Mouse (Mus musculus) olfactory bulb, adult 2 months (tissue): ENCODE data around the gene Atp8a2. TPM values are rescaled to one million over a fixed set of nuclear protein-coding genes. Genes with fewer than 3 reads are reported as not detected.

Source experiments
- H3K27ac ChIP-seq: fragments of 200-500 bp; 2 replicates; pipeline ENCODE4 v1.5.1; 2012; ENCODE audit warnings: low read depth, low read length; ENCODE audit not compliant: insufficient read depth
- H3K4me1 ChIP-seq: fragments of 200-500 bp; 2 replicates; pipeline ENCODE4 v1.6.1; 2012; ENCODE audit warnings: low read length; ENCODE audit not compliant: control insufficient read depth, insufficient read depth
- H3K4me3 ChIP-seq: fragments of 200-500 bp; 2 replicates; pipeline ENCODE4 v1.5.1; 2012; ENCODE audit warnings: mild to moderate bottlenecking, low read depth, low read length, moderate library complexity; ENCODE audit not compliant: insufficient read depth
- CTCF ChIP-seq: fragments of 200-500 bp; IDR thresholded peaks from 2 replicates; pipeline ENCODE4 v1.5.1; 2012; ENCODE audit warnings: low read depth, mild to moderate bottlenecking, low read length, moderate library complexity; ENCODE audit not compliant: insufficient read depth
- POLR2A ChIP-seq: fragments of 200-500 bp; IDR thresholded peaks from 2 replicates; pipeline ENCODE4 v1.6.1; 2012; ENCODE audit warnings: mild to moderate bottlenecking, low read depth, low read length, moderate library complexity; ENCODE audit not compliant: insufficient read depth
- WGBS: fragments of 180-500 bp; shearing (Covaris S2); methylation state at CpG from one replicate; pipeline ENCODE4 v1.1.7; 2018; 5-methylcytosine and 5-hydroxymethylcytosine counted together
- polyA plus RNA-seq: library from polyadenylated mRNA; stranded (reverse); fragments of >200 nt; gene quantifications from 2 replicates; pipeline ENCODE4 v1.2.4, GENCODE M21; 2012; ENCODE audit warnings: low replicate concordance; ENCODE audit not compliant: missing spikeins, insufficient read depth, insufficient read length

Gene Atp8a2
- polyA plus RNA-seq, 1 experiment: not detected

DNA sequence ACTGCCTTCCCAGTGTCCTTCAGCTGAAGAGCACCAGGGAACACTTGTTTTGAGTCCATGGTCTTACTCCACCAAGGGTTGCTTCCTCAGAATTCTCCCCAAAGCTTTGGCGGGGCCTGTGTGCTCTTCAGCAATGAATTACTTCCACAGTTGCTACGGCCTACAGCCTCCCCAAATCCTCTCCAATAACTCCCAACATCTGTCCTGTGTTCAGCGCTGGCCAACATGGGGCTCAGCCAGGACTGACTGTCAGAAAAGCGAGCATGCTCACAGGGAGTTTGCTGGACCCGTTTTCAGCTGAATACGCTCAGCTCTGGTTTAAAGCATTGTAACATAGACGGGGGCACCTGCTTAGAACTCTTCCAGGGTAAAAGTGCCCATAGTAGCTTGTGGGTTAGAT, 489.0 kb downstream of the Atp8a2 start:
- no peak overlapping the region for H3K4me3 ChIP-seq
- TF ChIP-seq POLR2A: no peak
- WGBS: 77% methylated on average over 7 of the region's 7 CpGs
- no peak overlapping the region for H3K27ac ChIP-seq
- no peaks in the 10 kb centered on the region for H3K4me1 ChIP-seq

DNA sequence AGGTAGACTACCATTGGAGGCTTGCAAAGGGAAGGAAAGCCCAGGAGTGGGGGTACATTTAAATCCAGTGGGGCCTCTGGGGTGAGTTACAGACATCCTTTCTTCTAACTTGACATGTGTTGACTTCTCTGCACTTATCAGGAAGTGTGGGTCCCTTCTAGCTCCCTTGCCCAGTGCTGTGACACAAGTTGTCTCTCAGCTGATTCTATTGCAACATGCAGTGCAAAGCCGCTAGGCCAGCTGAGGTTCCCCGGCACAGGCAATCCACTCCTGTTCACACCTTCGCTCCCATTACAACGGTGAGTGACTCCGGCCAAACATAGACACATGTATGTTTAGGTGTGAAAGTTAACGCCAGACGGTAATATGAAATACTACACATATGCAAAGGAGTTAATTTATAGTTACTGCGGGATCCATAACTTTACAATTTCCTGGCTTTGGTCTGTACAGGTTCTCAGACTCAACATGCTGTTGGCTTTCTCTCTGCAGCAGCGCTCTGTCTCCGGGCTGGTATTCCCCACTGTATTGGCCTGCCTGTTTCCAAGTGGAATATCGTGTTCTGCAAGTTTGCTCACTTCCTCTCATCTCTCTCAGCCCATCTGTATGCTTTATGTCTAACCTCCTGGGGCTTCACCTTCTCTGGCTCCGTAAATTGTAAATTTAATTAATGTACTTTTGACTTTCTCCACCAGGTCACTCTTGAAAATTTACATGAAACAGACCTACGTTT, 491.5 kb downstream of the Atp8a2 start:
- no peak overlapping the region for H3K4me3 ChIP-seq
- WGBS: 92% methylated on average over 13 of the region's 13 CpGs
- TF ChIP-seq CTCF (no peak), POLR2A (no peak)
- H3K4me1 ChIP-seq: no peaks in the 10 kb centered on the region
- no peak overlapping the region for H3K27ac ChIP-seq

DNA sequence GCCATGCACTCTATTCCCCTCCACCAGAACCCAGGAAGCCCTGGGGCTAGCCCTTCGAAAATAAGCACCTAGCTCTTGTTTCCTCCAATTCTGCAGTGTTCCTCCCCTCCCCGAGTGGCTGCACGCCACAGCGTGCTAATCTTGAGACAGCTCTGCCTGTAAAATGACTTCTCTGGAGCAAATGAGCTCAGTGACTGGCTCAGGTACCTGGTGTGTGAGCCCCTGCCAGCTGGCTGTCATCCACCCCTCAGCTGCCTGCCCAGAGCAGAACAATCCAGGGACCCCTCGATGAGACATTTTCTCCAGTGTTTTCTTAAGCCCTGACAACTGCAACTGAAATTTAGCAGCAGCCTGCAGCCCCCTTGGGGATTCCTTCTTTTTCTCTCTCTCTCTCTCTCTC, 495.5 kb downstream of the Atp8a2 start:
- WGBS: 39% methylated on average over 5 of the region's 5 CpGs
- no peaks in the 10 kb centered on the region for H3K4me1 ChIP-seq
- no peak overlapping the region for H3K4me3 ChIP-seq
- TF ChIP-seq CTCF (no peak), POLR2A (no peak)
- no peak overlapping the region for H3K27ac ChIP-seq

DNA sequence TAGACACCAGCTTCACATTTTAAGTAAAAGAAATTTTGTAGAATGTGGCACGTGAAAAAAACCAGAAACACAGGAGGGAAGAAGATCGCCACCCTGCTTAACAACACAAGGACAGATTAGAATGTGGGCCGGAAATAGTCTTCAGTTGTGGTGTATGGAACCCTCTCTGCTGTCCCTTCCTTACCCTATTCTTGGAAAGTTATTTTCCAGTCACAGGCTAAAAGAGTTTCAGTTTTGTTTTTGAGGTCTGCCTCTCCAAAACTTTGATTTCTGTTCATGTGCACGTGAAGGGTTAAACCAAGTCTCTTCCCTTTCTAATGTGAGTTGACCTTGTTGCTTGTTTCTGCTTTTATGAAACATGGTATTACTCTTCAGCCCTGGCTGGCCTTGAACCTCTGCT, 501.8 kb downstream of the Atp8a2 start:
- 94% methylated on average over 4 of the region's 4 CpGs for WGBS
- Histone ChIP-seq H3K4me1 (no peaks in the 10 kb centered on the region), H3K4me3 (no peak overlapping the region), H3K27ac (no peak overlapping the region)
- TF ChIP-seq CTCF (no peak), POLR2A (no peak)

DNA sequence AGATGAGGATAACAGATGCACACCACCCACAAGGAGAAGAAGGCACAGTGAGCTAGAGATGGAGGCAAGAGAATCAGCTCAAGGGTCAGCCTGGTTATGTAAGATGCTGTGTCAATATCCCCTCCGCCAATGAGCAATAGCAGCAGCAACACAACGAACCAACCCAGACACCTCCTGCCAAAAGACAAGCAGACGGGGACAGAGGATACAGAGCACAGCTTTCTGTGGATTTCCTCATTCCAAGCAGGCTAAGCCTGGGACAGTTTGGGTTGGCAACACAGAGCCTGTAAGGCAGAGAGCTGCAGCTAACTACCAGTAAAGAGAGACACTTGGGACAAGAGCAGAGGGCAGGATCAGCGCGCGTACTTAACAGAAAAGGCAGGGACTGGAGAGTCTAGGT, 504.8 kb downstream of the Atp8a2 start:
- no peak overlapping the region for H3K4me3 ChIP-seq
- H3K27ac ChIP-seq: no peak overlapping the region
- H3K4me1 ChIP-seq: no peaks in the 10 kb centered on the region
- no peak for TF ChIP-seq POLR2A
- no peak for TF ChIP-seq CTCF
- WGBS: 86% methylated on average over 6 of the region's 6 CpGs

DNA sequence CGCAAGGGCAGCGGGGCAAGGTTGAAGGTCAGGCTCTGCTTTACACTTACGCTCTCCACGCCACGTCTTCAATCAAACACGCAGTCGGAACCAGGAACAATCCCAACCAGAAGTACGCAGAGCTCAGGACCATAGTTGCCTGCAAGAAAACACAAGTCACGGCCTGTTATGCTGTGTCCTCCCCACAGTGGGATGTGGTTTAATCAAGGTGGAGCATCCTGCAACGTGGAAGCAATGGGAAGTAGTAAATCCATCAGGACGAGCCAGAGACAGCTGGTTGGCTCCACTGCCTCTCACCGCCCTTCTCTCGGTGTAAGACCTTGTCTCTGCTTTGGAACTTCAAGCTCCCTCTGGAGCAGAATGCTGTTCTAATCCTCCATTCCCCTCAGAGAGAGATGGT, 505.6 kb downstream of the Atp8a2 start:
- 91% methylated on average over 13 of the region's 13 CpGs for WGBS
- TF ChIP-seq POLR2A: no peak
- TF ChIP-seq CTCF: no peak
- Histone ChIP-seq H3K4me3 (no peak overlapping the region), H3K27ac (no peak overlapping the region), H3K4me1 (no peaks in the 10 kb centered on the region)

DNA sequence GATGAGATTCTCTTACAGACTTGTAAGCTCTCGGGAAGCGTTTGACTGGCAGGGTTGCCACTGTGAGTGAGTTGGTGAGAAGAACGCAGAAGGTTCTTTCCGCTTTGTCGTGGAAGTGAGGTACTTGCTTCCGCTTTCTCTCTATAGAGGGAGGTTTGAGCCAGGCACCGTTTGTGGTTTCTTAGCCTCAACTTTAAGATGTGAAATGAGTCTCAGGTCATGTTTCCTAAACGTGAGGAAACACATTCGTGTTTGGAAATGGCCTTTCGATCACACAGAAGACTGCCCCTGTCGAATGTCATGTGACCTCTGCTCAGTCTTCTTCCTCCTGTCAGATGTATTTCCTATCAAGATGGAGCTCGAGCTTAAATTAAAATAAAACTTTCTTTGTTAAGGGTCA, 506.0 kb downstream of the Atp8a2 start:
- WGBS: 87% methylated on average over 12 of the region's 12 CpGs
- Histone ChIP-seq H3K27ac (no peak overlapping the region), H3K4me1 (no peaks in the 10 kb centered on the region), H3K4me3 (no peak overlapping the region)
- TF ChIP-seq POLR2A (no peak), CTCF (no peak)

DNA sequence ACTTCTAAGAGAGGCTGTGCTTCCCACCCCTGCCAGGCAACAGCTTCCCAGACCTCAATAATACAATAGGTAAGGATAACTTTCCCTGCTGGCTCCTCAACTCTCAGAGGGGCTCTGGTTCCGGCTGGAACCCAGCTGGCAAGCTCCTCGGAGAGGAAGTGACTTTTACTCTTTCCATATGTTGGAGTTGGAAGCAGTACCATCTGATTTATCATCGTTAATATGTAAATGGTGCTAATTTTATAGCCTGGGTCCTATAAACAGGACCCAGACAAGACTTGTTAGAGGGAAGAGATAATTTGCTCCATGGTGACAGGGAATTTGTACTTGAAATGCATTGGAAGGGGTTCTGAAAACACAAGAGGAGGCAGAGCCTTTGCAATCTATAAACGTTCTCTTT, 507.4 kb downstream of the Atp8a2 start:
- 57% methylated on average over 4 of the region's 4 CpGs for WGBS
- no peak overlapping the region for H3K27ac ChIP-seq
- no peak for TF ChIP-seq CTCF
- H3K4me1 ChIP-seq: no peaks in the 10 kb centered on the region
- H3K4me3 ChIP-seq: no peak overlapping the region

DNA sequence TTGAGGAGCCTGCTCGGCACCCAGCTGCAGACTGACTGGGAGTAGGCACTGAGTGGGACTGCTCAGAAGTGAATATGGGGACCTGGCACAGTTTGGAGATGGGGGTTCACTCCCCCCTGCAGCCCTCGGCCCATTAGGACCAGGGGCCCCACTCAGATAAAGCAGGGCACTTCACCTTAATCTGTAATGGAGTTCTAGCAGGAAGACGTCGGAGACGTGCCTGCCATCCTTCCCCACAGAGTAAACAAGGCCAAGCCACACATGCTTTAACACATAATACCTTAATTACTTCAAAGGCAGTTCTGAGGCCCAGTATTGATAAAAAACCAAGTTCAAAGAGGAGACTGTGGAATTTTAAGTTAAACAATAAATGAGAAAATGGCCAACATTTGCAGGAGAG, 510.8 kb downstream of the Atp8a2 start:
- WGBS: 85% methylated on average over 5 of the region's 5 CpGs
- no peak for TF ChIP-seq CTCF
- no peak overlapping the region for H3K27ac ChIP-seq
- no peak overlapping the region for H3K4me3 ChIP-seq
- no peaks in the 10 kb centered on the region for H3K4me1 ChIP-seq

DNA sequence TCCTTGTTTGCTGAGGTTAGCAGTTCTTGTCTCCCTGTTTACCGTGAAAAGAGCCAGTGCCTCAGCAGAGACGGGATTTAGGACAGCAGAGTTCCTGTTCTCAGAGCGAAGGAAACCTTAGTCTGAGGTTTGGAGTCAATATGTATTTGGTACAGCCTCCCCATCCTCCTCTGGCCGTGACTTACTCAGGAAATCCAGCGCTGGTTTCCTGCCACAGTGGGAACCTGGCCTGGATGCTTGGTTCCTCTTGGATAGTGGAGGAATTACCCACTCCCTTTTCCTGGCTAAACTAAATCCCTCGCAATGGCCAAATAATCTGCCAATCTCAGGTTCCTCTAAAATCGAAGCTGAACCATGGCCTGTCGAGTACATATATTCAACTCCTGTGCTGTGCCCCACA, 511.6 kb downstream of the Atp8a2 start:
- H3K27ac ChIP-seq: no peak overlapping the region
- 80% methylated on average over 8 of the region's 8 CpGs for WGBS
- TF ChIP-seq CTCF (no peak), POLR2A (no peak)
- no peaks in the 10 kb centered on the region for H3K4me1 ChIP-seq
- no peak overlapping the region for H3K4me3 ChIP-seq
